Mouse (Mus musculus) bone marrow, adult 2 months (tissue): ENCODE measurements at regions not wholly inside any gene's neighbourhood (a gene's known extent, or its start where the extent isn't known, plus 50 kb on each side); places are given as distances from the start of the nearest gene placed in this dataset.

Experiments used
- H3K27ac ChIP-seq: fragments of 200-500 bp; 2 replicates; pipeline ENCODE4 v1.5.1; 2012; ENCODE audit warnings: low read depth, mild to moderate bottlenecking, control low read depth, inconsistent platforms, low read length; ENCODE audit not compliant: control insufficient read depth, poor library complexity, insufficient read depth
- H3K4me1 ChIP-seq: fragments of 200-500 bp; 2 replicates; pipeline ENCODE4 v1.6.1; 2011; ENCODE audit warnings: low read length; ENCODE audit not compliant: control insufficient read depth, insufficient read depth
- H3K4me3 ChIP-seq: fragments of 200-500 bp; replicated peaks from 2 replicates; pipeline ENCODE3; 2011; ENCODE audit warnings: mild to moderate bottlenecking, low read depth, low read length, control low read depth; ENCODE audit not compliant: control insufficient read depth
- CTCF ChIP-seq: fragments of 200-500 bp; IDR thresholded peaks from 2 replicates; pipeline ENCODE4 v1.5.1; 2011; ENCODE audit warnings: low read length, control low read depth; ENCODE audit not compliant: control insufficient read depth, insufficient read depth
- POLR2A ChIP-seq: fragments of 200-500 bp; IDR thresholded peaks from 2 replicates; pipeline ENCODE4 v1.6.1; 2011; ENCODE audit warnings: low read depth, mild to moderate bottlenecking, control low read depth, low read length, borderline replicate concordance; ENCODE audit not compliant: control insufficient read depth
- WGBS: fragments of 180-500 bp; shearing (Covaris S2); methylation state at CpG from one replicate; pipeline ENCODE4 v1.1.7; 2018; 5-methylcytosine and 5-hydroxymethylcytosine counted together

DNA sequence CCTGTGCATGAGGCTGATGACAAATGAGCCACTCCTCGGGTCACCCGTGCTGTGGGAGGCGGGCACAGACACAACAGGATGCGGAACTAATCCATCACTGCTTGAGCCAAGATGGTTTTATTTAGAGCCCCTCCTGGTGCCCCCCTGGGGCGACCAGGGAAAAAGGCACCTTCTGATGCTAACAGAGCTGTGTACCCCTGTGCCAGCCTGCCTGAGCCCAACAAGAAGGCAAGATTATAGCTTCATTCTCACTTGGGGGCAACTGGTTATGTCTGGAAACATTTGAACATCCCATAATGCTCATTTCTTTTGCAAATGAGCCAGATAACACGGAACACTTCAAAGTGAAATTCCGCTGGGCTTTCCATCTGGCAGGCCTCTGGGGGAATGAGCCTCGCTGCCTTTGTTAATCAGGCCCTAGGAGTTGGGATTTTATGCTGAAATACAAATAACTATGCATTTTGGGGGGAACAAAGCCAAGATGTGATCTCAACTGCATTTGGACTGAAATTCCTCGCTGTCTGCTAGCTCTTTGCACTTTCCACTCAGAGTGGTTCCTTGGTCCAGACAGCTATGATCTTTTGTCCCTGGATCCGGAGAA lies 62.5 kb upstream of the Aldh1b1 start:
- Histone ChIP-seq H3K4me1 (no peaks in the 10 kb centered on the region), H3K4me3 (no peak overlapping the region), H3K27ac (no peak overlapping the region)
- 72% methylated on average over 10 of the region's 10 CpGs for WGBS
- no peak for TF ChIP-seq CTCF
- no peak for TF ChIP-seq POLR2A

DNA sequence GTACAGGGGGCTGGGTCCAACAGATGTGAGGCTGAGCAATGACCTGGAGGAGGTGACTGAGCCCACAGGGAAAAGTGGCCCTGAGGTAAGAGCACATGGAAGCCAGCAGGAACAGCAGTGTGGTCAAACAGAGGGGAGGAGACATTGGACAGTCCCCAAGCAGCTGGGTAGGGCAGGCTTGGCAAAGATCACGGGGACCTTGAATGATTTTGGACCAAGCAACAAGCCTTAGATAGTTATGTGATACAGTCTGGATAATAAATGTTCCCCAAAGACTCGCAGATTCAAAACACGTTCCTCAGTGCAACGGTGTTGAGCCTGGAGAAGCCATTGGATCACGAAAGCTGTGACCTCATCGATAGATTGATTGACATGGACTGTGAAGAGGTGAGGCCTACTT lies 64.8 kb upstream of the Aldh1b1 start:
- WGBS: 89% methylated on average over 6 of the region's 6 CpGs
- Histone ChIP-seq H3K4me3 (no peak overlapping the region), H3K27ac (no peak overlapping the region), H3K4me1 (no peaks in the 10 kb centered on the region)
- no peak for TF ChIP-seq CTCF

DNA sequence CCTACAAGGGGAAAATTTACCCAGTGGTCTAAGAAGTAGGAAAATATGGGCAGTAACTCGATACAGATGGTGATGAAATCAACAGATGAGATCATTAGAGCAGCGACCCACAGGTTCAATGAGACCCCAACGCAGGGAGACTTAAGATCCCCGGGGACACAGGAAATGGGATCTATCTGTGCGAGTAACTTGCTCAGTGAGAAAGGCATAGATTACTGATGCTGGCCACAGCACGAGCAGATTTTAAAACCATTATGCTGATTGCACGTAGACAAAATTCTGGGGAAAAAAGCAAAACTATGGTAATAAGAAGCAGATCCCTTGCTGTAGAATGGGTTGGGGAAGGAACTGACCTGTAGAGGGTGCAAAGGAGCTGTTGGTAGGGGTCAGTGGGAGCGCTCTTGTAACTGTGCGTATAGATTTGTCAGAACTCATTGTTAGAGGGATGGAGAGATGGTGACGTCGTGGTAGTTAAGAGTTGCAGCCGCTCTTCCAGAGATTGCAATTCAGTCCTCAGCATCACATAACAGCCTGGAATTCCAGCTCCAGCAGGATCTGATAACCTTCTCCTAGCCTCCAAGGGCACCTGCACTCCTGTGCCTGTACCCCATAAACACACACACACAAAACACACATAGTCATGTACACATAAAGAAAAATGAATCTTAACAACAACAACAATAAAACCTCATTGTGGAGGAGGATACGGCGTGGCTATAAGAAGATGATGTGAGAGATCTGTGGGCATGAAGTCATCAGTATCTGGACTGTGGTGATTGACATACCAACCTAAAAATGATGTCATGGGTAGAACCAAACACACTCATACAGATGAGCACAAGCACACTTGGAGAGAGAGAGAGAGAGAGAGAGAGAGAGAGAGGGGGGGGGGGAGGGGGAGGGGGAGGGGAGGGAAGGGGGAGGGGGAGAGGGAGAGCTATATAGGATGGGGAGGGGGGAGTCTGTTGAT lies 67.7 kb upstream of the Aldh1b1 start:
- H3K4me3 ChIP-seq: no peak overlapping the region
- H3K27ac ChIP-seq: no peak overlapping the region
- TF ChIP-seq CTCF (peak; percentile 25; the same call in 1 of the 2 replicates), POLR2A (no peak)
- H3K4me1 ChIP-seq: no peaks in the 10 kb centered on the region
- WGBS: 52% methylated on average over 14 of the region's 14 CpGs

DNA sequence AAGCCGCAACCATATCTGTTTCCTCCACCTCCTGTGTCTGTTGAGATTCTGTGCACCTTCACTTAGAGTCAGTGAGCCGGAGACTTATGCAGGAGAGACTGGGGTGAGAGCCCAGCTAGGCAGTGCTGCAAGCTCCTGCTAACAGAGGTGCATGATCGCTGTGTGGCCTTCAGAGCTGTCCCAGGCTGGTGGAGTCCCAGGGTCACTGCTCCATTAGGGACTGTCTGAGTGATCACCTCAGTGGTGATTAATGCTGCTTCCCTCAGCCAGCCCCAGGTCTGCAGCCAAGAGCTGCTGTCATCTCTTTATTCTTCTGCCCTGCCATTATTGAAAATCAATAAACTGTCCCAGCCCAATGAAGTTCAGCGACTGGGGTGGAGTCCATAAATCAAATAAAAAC lies 69.0 kb upstream of the Aldh1b1 start:
- WGBS: 78% methylated on average over 4 of the region's 4 CpGs
- H3K4me3 ChIP-seq: no peak overlapping the region
- no peak overlapping the region for H3K27ac ChIP-seq
- TF ChIP-seq POLR2A (no peak), CTCF (no peak)
- no peaks in the 10 kb centered on the region for H3K4me1 ChIP-seq

DNA sequence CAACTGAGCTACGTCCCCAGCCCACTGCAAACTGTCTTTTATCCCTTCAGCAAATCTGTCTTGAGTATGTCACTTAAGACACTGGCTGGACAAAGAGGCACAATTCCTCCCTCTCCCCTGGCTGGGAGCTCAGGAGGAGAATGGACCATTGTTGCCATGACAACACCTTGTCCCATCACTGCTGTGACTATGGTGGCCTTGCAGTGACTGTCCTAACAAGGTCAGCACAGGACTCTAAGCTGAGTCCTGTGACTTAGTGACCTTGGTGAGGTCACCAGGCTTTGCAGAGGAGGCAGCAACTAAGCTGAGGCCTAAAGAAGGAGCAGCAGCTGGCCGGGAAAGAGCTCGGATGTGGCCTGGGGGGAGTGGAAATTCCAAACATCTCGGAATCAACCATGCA lies 70.0 kb upstream of the Aldh1b1 start:
- TF ChIP-seq CTCF (no peak), POLR2A (no peak)
- H3K27ac ChIP-seq: no peak overlapping the region
- WGBS: 77% methylated on average over 4 of the region's 4 CpGs
- H3K4me1 ChIP-seq: no peaks in the 10 kb centered on the region
- H3K4me3 ChIP-seq: no peak overlapping the region

DNA sequence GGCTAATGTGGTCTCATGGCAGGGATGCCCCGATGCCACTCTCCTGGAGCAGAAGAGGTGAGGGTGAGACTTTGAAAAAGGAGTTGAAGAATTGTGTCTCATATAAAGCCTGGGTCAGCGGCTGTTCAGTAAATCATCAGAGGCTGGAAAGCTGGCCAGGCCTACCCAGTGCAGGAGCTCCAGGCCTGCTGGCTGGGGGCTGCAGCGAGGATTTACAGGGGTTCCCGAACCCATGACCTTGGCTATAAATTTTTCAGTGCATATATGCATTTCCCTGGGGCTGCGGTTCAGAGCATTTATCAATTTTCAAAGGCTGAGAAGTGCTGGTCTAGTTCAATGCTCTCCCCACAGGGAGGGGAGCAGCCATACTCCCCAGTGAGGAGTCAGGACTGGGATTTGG lies 70.9 kb upstream of the Aldh1b1 start:
- 87% methylated on average over 5 of the region's 5 CpGs for WGBS
- no peaks in the 10 kb centered on the region for H3K4me1 ChIP-seq

DNA sequence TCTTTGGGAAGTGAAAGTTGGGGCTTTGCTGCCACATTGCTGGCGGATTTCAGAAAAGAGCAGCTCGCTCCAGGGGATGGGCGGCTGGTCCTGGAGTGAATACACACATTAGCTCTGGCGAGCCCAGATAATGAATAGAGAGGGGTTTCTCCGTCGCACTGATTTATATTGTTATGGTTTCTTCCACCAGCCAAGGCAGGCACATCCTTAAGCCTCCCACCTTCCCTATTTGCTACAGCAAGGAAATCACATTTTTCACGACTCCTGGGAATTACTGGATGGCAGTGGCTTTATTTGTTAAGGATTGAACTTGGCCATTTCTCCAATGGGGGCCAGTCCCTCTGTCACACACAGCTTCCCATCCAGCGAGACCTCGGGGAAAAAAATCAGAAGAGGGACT lies 71.3 kb upstream of the Aldh1b1 start:
- H3K4me3 ChIP-seq: no peak overlapping the region
- TF ChIP-seq CTCF: no peak
- TF ChIP-seq POLR2A: no peak
- no peak overlapping the region for H3K27ac ChIP-seq
- 71% methylated on average over 9 of the region's 9 CpGs for WGBS
- no peaks in the 10 kb centered on the region for H3K4me1 ChIP-seq

More for the DNA sequence above, 70.9 kb upstream of the Aldh1b1 start:
- no peak overlapping the region for H3K4me3 ChIP-seq
- TF ChIP-seq CTCF: no peak
- TF ChIP-seq POLR2A: no peak
- no peak overlapping the region for H3K27ac ChIP-seq

DNA sequence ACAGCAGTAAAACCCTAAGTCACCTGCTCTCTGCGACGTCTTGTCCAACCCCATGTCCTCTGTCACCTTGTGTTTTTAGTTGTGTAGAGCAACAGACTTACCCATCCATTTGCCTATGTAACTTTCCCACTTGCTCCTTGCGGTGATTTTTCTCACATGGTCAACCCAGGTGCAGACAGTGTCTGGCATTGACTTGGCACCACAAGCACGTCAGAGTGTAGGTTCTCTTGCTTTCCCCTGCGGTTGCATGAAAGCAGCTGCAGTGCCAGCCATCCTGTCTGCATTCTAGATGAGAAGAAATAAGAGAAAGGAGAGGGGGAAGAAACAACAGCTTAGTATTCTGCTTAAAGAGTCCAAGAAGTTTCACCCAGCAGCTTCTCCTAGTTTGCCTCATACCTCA lies 72.0 kb upstream of the Aldh1b1 start:
- Histone ChIP-seq H3K27ac (no peak overlapping the region), H3K4me1 (no peaks in the 10 kb centered on the region), H3K4me3 (no peak overlapping the region)
- TF ChIP-seq POLR2A (no peak), CTCF (no peak)
- 79% methylated on average over 5 of the region's 5 CpGs for WGBS
